Mouse (Mus musculus) gastrocnemius, postnatal 4 days (tissue): ENCODE results near the gene Fancc. TPM values are rescaled to one million over a fixed set of nuclear protein-coding genes. Genes with fewer than 3 reads are reported as not detected.
"Not testable (repeated sequence)": the region's sequence is repeated elsewhere in the genome, so short reads cannot be mapped to it uniquely, and the experiment has no call there.

Experiments
- DNase-seq, 2 experiments: peaks; one replicate each; pipeline ENCODE4 v3.0.0; 2021 to 2022; ENCODE audit warnings: low spot score in 2 of 2, mixed read lengths in 2 of 2
- total RNA-seq, 2 experiments: library from RNA; stranded (reverse); gene quantifications; 2 replicates each; pipeline ENCODE4 v1.2.3; 2021

Fancc gene
- total RNA-seq, 2 experiments from 2014 or later = 8.0 to 9.0 TPM

DNA sequence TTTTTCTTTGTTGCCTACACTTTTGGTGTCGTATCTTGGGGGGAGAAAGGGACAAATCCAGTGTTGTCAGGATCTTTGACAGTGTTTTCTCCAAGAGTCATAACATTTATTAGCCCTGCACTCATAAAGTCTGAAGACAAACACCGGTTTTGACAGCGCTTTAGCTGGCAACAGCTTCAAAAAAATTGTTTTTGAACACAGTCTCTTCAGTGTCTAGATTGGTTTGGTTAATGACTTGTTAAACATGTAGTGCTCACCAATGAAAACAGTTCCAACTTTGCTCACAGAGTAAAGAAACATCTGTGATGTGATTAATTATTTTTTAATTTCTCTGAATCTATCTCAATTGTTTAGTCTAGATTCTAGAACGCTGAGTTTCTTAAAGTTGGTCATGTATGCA is 137.7 kb downstream of the Fancc start:
- DNase-seq = no peak

DNA sequence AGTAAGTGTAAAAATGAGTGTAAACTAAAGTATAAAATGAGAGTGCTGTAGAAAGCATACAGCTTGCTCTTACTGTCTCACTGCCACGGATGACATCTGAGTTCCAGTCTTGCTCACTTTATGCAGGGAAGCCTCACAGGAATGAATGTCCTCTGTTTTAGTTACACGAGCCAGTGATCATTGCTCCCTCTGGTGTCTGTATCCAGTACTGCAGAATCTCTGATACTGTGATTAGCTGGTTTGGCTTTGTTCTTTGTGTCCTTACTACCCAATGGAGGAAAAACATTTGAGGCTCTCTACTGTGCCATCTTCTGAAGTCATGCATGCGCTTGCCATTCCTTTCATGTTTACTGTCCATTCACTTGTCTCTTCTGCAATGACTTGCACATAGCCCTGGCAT is 140.5 kb downstream of the Fancc start:
- peak; percentile 27 to 45 for DNase-seq

DNA sequence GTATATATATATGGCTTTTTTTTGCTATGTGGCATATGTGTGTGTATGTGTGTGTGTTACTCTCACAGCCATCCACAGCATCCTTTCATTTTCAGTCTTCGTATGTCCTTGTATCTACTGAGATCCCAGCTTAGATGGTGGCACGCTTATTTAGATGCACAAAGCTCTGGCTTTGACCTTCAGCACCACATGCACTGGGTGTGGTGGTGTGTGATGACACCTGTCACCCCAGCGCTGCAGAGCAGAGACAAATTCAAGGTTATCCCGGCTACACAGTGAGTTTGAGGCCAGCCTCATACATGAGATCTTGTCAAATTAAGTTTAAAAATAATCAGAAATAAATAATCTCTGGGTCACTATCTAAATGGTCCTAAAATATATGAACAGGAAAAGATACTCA is 141.0 kb downstream of the Fancc start:
- DNase-seq = no peak

DNA sequence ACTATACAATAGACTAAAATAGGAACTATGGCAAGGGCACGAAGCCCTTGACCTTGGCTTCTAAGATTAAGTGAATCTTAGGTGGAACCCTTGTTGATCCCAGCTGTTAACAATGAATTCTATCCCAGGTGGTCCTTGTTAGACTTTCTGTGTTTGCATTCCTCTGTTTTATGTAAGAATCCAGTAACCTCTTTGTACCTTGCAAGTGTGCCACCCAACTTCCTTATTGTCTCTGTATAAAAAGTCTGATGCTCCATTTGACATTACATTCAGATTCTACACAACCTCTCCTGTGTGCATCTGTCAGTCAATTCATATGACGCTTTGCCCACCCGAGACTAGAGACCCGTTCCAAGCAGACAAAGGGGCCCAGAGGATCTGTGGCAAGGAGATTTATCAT is 143.8 kb downstream of the Fancc start:
- DNase-seq = not testable (repeated sequence)

DNA sequence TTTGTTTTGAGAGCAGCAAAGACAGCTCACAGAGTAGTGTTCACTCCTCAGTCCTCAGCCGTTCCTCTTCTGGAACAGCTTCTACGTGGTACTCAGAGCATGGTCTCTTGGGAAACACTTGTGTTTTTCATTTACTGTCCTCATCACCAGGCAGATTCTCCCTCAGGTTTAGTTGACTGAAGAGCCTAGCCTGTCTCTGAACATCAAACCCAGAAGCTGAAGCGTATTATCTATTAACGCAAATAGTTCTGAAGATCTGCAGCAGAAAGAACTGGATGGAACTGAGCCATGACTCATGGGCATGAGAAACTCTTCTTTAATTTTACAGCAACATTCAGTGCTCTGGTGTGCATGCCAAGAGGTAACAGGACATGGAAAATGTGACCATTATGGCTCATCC is 147.0 kb downstream of the Fancc start:
- no peak for DNase-seq

DNA sequence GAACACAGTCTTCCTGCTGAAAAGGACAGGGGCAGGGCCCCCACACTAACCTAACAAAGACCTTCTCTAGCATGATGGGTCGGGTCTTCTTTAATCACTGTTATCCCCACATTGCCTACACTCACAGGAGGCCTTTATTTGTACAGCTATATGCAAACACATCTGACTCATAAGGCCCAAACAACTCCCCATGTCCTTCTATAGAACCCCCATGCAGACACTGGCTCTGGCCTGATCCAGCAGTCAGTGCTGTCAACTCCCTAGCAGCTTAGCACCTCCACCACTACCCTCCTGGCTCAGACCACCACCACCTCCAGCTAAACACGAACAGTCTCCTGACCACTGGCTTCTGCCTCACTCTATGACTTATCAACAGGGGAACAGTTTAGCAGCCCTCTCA is 149.4 kb downstream of the Fancc start:
- DNase-seq = no peak

DNA sequence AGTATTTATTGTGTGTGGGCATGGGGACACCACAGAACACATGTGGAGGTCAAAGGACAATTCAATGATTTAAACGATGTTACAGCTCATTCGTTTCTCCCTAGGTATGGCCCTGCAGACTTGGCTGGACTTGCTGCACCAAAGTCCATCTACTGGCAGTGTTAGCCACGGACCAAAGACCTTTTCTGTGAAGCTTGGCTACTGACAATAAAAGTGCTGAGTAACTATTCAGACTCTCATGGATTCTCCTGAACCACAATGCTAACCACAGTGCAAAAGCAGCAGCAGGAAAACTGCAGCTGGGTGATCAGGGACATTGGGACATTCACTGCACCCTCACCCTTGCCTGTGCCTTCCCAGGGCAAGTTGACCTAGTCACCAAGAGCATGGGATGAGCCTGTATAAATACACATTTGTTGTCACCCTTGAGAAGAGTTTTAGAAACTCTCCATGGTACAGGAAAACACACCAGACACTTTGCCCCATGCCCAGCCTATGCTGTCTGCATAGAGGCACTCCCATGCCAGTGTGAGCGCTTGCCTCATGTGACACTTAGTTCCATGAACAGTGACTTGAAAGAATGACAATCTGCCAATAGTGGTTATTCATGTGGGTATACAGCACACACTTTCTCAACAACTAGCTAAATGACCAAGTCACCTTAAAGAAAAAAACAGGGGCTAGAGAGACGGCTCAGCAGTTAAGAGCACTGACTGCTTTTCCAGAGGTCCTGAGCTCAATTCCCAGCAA is 151.4 kb downstream of the Fancc start:
- DNase-seq = no peak

DNA sequence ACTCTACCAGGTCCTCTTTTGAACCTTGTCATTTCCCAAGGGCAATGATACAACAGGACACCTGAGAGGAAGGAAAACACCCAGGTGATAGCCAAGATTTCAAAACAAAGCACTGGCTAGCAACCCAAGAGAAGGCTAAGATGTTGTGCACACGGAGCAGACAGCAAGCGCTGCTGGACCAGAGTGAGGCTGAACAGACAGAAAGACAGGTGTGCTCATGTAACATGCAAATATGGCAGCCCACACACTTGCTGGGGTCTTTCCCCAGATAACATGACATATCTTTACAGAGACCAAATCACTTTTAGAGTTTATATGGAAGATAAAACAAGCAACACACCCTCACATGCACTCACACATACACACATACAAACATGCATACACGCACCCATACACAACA is 152.6 kb downstream of the Fancc start:
- no peak for DNase-seq

DNA sequence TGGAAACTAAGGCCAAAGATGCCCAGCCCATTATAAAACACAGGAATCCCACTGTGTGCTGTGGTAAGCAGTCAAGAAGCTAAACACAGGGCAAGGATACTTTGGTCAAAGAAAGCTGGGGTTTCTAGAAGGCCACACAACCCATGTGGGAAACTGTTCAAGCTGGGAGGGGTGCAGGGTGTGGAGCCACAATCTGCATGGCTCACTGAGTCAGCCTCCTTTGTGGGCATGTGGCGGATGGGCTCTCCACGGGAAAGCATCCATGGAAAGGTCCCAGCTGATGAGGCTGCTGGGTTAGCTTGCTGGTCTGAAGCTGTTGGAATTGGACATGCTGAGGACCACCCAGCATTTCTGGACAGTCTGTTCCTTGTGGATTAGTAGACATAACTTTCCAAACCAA is 154.3 kb downstream of the Fancc start:
- no peak for DNase-seq

DNA sequence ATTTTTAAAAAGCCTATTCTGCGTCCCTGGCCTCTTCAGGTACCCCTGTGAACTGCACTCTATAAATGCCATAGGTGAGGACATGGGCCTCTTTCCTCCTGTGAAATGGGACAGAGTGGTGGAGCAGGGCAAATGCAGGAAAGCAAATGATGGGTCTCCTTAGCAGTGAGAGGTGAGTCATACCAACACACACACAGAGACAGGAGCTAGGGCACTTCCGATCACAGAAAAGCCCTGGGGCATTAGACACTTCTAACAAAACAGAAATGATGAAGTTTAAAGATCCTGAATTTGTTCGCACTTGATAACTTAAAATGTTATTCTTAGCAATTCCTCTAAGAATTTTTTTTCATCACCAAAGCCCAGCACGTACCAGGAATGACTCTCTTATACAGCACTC is 157.1 kb downstream of the Fancc start:
- DNase-seq = no peak

DNA sequence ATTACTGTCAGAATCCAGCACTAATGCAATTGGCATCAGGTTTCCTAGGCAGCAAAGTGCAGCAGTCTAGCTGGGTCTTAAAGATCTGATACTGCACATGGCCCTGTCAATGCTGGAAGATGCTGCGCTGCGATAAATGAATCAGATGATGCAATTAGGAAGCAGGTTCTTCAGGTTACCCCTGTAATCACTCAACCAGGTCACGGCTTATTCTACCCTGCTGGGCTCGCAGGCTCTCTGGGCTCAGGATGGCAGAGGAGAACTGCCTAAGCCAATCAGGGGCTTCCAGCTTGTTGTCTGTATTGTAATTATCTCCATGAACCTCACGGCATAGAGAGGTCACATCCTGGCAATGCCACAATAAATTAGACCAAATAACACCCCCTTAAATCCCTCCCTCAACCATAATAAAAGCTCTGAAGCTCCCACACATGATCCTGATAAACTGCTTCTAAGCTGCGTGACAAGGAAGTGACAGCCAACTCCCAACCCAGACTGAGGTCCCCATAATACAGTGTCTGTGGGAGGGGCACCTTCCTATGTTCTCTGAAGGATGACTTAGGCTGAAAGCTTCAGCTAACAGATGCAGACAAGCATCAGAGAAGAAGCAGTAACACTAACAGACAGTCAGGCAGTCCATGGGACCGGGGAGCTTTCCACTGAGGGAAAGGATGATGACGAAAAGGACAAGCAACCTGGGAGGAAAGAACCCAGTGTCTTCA is 159.7 kb downstream of the Fancc start:
- no peak for DNase-seq

DNA sequence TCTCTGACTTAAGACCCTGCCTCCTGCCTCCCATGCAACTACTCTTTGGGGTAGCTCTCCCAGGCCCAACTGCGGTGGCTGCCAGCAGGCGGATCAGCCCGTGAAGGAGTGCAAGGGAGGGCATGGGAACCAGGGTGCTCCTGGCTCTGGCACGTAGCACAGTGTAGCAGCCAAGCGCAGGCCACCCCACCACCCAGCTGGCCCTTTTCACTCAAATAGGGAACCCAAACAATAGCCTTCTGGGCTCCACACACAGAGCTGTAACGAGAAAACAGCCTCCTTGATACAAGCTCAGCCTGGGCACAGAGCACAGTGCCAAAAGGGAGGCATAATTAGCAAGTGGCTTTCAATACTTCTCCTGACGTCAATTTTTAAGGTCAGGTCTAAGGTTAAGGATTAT is 160.7 kb downstream of the Fancc start:
- no peak for DNase-seq

DNA sequence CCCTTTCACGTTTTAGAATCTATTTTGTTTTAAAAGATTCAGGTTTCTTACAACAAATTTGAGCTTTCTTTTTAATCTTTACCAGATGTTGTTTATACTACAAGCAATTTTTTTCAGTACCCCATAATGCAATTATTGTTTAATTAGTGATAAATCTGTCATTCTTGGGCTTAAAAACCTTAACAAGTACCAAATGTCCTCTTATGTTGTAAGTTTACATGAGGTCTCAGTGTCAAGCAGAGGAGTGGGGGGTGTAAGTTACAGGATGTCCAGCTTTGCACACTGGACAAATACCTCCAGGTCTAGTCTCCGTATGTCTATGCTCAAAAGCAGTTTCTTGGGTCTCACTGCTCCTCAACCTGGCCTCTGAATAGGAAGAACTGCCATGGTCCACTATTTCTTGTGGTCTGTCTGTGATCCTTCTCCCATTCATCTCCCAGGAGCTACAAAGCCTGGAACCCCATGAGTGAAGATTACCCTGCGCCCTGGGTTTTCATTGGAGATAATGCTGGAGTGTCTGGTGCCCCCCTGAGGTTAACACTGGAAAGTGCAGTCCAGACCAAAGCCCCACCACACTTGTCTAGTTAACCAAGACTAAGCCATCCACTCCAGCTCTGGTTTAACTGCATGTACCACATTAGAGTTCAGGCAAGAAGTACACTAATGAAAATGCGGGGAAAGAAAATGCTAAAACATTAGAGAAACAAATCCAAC is 161.5 kb downstream of the Fancc start:
- DNase-seq = no peak

DNA sequence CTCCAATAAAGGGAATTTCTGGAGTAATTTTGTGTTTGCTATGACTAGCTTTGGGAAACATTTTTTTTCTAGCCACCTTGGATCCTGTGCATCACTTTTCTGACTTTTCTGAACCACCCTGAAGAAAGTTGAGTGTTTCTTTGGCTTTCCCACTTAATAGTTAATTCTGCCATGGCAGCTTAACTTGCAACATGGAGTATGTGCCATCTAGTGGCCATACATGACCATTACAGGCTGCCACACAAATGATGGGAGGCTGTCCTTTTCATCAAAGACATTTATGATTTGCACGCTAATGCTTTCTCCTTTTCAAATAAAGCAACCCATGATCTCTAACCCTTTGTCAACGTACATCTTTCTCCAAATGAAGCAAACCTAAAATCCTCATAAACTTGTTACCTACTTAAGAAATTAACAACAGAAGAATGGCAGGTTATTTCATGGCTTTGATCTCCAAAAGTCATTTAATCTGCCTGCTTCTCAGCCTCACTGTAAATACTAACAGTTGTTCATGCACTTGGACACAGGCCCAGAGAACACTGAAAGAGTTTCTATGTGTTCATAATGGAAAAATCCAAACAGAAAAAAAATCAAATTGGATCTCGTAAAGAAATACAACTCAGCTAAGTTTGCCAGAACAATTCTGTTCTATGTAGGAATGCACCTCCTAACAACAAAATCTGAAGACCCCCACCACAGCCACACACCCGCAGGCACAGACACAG is 164.3 kb downstream of the Fancc start:
- DNase-seq = peak in 1 of 2 experiments; percentile 52

DNA sequence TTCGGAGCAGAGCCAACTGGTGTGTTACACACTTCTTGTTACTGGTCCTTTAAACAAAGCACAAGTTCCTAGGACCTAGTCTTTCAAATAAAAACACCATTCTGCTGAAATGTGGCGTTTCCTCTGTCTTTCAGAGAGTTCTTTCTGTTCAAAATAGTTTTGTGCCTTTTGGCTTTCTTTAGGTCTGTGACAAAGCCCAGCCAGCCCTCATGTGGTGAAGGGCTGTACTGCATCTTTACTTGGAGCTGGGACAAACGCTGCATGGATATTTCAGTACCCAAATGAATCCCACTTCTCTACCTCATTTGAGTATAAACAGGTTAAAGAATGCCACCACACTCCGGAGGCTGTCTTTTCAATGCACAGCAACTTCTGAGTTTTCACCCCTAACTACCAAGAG is 165.7 kb downstream of the Fancc start:
- peak; percentile 46 to 73 for DNase-seq

DNA sequence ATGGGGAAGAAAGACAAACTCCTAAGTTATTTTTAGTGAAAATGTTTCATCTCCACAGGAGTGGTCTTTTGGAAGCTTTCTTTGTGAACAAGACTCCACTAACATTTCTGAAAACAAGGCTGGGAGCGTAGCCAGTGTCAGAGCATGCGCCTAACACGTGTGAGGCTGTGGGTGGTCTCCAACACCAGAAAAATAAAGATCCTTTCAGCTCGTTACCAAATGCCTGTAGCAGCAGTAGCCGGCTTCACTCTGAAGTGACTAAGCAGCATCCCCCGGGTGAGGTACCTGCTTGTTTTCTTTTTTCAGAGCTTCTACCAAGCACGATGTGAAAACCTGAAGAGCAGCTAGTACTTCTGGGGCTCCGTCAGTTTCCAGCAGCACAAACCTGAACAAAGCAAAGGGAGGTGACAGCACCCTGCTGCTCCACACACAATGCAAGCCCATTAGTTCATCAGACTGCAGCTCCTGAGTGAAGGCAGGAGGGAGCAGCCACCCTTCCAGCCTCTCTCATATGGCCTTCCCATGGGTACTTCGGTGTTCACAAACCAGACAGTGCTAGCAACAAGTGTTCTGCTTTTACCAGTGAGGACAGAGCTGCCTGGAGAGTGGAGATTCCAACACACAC is 166.7 kb downstream of the Fancc start:
- no peak for DNase-seq

DNA sequence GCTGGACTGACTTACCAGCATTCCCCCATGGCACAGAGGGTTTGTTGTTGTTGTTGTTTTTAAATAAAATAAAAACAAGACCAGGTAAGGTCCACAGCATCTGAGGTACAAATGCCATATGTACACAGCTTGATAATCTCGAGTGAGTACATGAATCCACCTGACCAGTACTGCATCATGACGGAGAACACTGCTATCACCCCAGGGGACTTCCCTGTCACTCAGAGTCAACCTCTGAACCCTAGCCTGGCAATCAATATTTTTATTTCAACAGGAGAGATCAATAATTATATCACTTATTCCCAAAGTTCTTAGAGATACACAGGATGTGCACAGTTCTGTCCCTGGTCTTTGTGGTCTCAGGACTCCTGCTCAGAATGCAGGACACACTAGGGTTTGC is 171.1 kb downstream of the Fancc start:
- DNase-seq = no peak

DNA sequence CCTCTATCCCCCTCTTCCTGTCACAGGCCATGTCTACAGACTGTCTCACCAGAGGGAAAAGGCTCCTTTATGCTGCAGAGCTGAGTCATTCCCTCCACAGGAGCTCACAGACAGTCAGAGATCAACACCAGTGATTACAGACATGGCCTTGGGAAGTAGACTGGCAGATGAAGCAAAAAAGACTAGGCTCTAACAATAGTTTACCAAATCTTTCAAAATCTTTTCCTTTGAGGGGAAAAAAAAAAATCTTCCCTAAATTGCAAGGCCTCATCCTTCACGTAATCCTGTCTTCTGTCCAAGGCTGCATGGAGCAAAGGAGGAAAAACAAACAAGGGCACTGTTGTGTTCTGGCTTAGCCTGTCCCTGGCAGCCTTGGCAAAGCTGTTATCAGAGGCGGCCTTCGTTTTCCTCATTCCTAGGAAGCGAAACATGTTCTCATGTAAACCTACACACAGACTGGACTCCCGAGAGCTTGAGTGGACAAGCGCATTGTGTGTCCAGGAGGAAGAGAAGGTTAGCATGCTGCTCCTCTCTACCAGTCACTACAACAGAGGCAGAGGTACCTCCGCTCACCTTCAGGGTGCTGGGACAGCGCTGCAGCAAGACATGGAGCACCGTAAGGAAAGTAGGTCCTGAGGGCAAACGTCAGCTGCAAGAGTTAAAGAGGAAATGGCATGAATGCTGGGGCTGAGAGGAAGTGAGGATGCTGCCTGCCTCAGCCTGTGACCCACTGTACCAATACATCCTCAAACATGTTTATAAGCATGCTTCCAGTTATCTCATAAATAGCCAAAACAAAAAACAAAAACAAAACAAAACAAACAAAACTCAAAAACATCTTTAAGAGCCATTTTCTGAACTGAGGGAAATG is 171.9 kb downstream of the Fancc start:
- DNase-seq = no peak

DNA sequence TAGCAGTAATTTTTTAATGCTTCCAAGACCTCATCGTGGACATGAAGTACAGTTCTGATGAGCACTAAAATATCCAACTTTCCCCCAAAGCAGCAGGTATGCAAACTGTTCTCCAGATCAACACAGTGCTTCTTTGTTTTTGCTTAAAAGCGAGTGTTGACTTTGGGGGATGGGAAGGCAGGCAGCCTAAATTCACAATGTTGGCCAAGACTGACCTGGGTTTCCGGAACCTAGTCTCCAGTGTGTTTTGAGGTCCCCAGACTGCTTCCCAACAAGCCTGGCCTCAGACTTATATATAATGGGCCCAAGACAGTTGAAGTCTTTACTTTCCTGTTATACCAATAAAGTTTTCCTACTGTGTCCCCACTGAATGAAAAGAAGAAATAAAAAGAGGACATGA is 172.8 kb downstream of the Fancc start:
- no peak for DNase-seq
